Mouse (Mus musculus): Measurements from ENCODE around the gene Rnf224.

Gene Rnf224

DNA sequence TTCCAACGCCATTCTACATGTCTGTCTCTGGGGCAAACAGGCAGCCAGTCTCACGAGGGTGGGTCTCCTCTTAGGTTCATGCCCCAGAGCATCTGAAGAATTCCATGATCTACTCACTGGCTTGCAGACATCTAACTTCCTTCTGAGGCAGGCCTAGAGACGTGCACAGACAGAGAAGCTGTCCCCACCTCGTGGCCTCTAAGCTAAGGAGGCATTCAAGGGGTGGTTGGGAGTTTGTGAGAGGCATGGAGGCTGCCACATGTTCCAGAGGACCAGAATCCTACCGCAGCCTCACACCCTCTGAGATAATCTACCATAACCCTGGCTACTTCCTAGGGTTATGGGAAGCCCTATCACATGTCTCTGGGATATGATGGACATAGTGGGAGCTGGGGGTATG lies 42.6 kb downstream of the Rnf224 start:
- DNase-seq = no peak

DNA sequence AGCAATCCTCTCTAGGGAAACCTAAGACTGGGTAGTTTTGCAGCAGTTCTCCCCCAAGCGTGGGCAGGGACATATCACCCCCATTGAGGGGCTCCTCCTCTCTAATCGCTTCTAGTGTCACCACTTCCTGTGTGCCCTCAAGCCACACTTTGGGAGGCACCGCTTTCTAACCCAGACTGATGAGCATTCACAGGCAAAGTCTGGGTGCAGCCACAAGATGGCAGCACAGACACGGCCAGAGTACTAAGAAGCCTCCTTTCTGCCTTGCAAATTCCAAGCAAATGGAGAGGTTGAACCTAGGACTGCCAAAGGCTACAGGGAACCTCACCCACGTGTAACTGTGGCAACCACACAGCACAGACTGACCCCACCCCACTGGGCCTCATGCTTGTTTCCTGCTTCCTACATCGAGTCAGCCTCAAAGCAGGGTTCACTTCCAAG lies 43.2 kb downstream of the Rnf224 start:
- peak; percentile 82 for DNase-seq

DNA sequence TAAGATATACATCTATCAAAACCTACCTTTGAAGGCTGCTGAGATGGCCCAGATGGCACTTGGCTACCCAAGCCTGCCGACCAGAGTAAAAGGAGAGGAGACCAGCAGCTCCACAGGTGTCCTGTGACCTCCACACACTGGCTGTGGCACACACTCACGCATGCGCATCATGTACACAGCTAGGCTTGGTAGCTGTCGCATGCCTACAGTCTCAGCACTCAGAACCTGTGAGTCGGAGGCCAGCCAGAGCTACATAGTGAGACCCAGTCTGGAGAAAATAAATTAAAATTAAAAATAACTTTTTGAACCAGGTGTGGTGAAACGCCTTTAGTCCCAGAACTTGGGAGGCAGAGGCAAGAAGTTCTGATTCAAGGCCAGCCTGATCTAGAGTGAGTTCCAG lies 48.7 kb downstream of the Rnf224 start:
- DNase-seq = no peak

DNA sequence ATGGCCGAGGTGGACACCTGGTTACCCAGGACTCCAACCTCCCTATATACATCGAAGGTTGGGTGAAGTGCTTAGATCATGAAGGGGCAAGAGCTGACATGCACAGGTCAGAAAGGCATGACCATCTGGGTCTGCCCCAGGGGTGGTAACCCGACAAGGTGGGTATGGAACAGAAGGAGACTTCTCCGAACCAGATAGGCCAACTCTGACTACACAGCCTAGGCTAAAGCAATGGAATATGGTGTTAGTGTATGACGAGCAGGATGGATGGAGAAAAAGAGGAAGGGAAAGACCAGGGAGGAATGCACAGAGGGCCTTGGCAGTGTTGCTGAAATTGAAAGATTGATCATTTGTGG lies 50.0 kb downstream of the Rnf224 start:
- DNase-seq = no peak

DNA sequence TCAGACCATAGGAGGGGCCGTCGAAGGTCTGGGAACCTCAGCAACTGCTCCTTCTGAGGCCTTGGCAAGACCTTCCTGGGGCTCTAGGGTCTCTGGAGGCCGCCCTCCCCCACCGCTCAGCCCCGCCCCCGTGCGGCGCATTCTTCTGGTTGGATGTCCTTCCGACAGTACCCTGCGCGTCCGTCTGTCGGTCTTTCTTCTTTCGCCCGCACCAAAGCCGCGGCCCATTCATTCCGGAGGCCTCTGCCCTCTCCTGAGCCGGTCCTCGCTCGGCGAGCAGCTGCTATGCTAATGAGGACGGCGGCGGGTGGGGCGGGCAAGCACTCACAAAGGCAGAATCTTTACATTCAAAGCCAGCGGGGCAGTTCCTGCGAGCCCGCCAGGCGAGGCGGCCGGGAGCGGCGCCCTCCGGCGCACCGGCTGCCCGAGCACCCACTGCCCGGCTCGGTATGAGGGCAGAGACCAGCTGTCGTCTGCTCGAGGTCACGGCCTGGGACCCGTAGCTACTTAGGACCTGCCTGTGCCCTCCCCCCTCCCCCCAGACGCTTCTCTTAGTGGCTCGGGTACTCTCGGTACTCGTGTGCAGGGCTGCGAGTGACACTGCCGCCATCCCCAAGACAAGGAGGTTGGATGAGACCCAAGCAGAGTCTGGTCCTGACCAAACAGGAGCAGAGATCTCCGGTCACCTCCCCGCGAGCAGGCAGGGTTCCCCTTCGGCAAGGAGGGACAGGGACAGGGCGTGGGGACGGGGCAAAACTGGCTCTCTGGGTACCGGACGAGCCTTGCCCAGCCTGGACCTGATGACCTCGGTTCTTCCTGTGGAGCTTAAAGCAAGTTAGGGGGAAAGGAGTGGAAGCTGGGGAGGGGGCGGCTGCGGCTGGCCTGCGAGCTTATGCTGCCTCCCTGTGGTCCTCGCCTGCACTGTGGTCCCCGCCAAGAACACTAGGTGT lies 50.7 kb downstream of the Rnf224 start:
- peak; percentile 40 for DNase-seq

DNA sequence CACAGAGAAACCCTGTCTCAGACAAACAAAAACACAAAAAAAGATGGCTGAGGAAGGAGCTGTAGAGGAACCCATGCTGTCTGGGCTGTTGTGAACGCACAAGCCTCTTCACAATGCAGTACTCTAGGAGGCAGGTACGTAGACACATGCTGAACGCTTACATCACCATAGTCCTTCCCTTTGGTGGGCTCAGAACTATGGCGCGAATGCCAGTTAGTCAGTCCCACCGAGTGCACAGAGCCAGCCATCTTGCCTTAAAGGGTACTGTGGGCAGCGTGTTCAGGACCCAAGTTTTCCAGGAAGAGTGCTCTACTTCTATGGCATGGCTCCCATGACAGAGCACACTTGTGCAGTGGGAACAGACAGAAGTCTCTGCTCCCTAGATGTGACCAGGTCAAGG lies 52.1 kb downstream of the Rnf224 start:
- DNase-seq = no peak
